Mouse (Mus musculus) neutrophil, adult 59 days (primary cell): ENCODE results near the gene D6Ertd527e. TPM values are rescaled to one million over a fixed set of nuclear protein-coding genes. Genes with fewer than 3 reads are reported as not detected.

Experiments
- total RNA-seq, 2 experiments: library from RNA; stranded (reverse); gene quantifications; 1 replicate in 1 of 2; 2 replicates in 1 of 2; pipeline ENCODE4 v1.2.4; 2023

The D6Ertd527e gene
- total RNA-seq: under 1 TPM in 1 of 2 experiments, not detected in 1; 0.27 TPM

DNA sequence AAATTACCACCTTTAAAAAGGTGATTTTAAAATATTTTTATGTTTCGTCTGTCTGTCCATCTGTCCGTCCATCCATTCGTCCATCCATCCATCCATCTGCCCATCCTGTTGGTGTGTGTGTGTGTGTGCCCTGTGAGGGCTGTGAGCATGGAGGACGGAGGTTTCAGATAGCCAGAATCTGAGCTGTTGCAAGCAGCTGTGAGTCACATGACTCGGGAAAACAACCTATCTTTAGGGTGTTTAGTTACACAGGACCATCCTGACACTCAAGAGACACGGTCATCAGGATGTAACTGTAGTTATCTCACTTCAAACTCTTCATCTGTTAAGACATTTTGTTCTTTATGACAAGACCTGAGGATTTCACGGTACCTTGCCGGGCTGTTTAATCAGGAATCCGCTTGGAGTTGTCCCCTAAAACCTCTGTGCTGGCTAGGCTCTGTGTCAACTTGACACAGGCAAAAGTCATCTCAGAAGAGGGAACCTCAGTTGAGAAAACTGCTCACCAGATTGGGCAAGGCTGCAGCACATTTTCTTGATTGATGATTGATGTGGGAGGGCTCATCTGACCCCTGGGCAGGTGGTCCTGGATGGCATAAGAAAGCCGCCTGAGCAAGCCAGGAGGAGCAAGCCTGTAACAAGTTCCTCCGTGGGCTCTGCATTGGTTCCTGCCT lies at the start of gene D6Ertd527e:
TSS of gene D6Ertd527e (plus strand) at position 624 of the 674 bp plus-strand sequence.

Other genes with a start within 250 kb of the D6Ertd527e start
- gene Nfu1, start 95.5 kb upstream of the D6Ertd527e start, total RNA-seq: 10 to 100 TPM; 54.6 to 55.6 TPM
- gene Gfpt1, start 61.9 kb upstream of the D6Ertd527e start, total RNA-seq: 10 to 100 TPM; 27.2 to 30.4 TPM
- under 1 TPM; 0.11 to 0.51 TPM for gene Antxr1, start 231.1 kb downstream of the D6Ertd527e start, total RNA-seq
- not detected for gene Gkn1, start 246.2 kb downstream of the D6Ertd527e start, total RNA-seq